Mouse (Mus musculus): ENCODE data around the gene Tsen15.

GRCm38 (mm10) chr1:152434166-152434565, 47.7 kb upstream of the Tsen15 start:
- TF ChIP-seq MAX (IDR thresholded peaks at IDR 0.05; ENCODE audit: low read length) = no peak
- no peak for TF ChIP-seq ZMIZ1 (IDR thresholded peaks at IDR 0.05; ENCODE audit: low read depth, low read length)
- TF ChIP-seq CTCF (conservative IDR thresholded peaks at IDR 0.05 in 1 of 2, IDR thresholded peaks at IDR 0.05 in 1 of 2; ENCODE audit: low read depth in 2 of 2, low read length in 2 of 2) = no peak
